Mouse (Mus musculus) liver, adult 10 weeks (tissue): Measurements from ENCODE around the gene Fam167b. TPM values are rescaled to one million over a fixed set of nuclear protein-coding genes. Genes with fewer than 3 reads are reported as not detected.

Source experiments
- polyA plus RNA-seq: library from polyadenylated mRNA; stranded (reverse); fragments of 350-450 nt; fragmentation: Illumina TruSeq; extraction: RNeasy Lipid Tissue Mini Kit (QIAGEN cat#74804); gene quantifications from one replicate; pipeline ENCODE4 v1.2.3, GENCODE M21; 2014; ENCODE audit warnings: low read depth, low replicate concordance

Fam167b gene
- polyA plus RNA-seq: 0.48 TPM

GRCm38 (mm10) chr4:129578466-129578865, at the start of gene Fam167b:
TSS of gene Fam167b (minus strand) at chr4:129578549.

GRCm38 (mm10) chr4:129623681-129624091, 45.3 kb upstream of the Fam167b start, which contains the start of gene Ccdc28b:
TSS of gene Ccdc28b (minus strand) at chr4:129623947.

GRCm38 (mm10) chr4:129618786-129619691, 40.7 kb upstream of the Fam167b start, which contains the start of gene Iqcc:
TSS of gene Iqcc (minus strand) at chr4:129619099.

GRCm38 (mm10) chr4:129614093-129614492, 35.7 kb upstream of the Fam167b start, which contains the start of gene Dcdc2b:
TSS of gene Dcdc2b (minus strand) at chr4:129614257.

GRCm38 (mm10) chr4:129600233-129601158, 22.1 kb upstream of the Fam167b start, which contains the start of the genes Eif3i and Tmem234:
TSS of gene Eif3i (minus strand) at chr4:129600648.
TSS of gene Tmem234 (plus strand) at chr4:129600668.

GRCm38 (mm10) chr4:129573430-129573829, 4.9 kb downstream of the Fam167b start, which contains the start of gene Lck:
TSS of gene Lck (minus strand) at chr4:129573641.

GRCm38 (mm10) chr4:129542592-129543141, 35.7 kb downstream of the Fam167b start, which contains the start of gene Hdac1:
TSS of gene Hdac1 (minus strand) at chr4:129542713.

Other genes with a start within 250 kb of the Fam167b start
- 109 TPM for gene Rbbp4, start 243.2 kb downstream of the Fam167b start, polyA plus RNA-seq
- gene Zbtb8os, start 242.9 kb downstream of the Fam167b start, polyA plus RNA-seq: 129 TPM
- 0.58 TPM for gene Zbtb8a, start 200.4 kb downstream of the Fam167b start, polyA plus RNA-seq
- not detected for gene Zbtb8b, start 137.7 kb downstream of the Fam167b start, polyA plus RNA-seq
- gene Bsdc1, start 117.0 kb downstream of the Fam167b start, polyA plus RNA-seq: 13.3 TPM
- gene Tssk3, start 87.5 kb downstream of the Fam167b start, polyA plus RNA-seq: not detected
- not detected for gene Fam229a, start 87.4 kb downstream of the Fam167b start, polyA plus RNA-seq
- gene Marcksl1, start 65.0 kb downstream of the Fam167b start, polyA plus RNA-seq: 10.8 TPM
- 17.1 TPM for gene Hdac1, start 35.8 kb downstream of the Fam167b start, polyA plus RNA-seq
- 0.24 TPM for gene Lck, start 4.9 kb downstream of the Fam167b start, polyA plus RNA-seq
- 19.5 TPM for gene Eif3i, start 22.1 kb upstream of the Fam167b start, polyA plus RNA-seq
- 29.8 TPM for gene Tmem234, start 22.1 kb upstream of the Fam167b start, polyA plus RNA-seq
- gene Dcdc2b, start 35.7 kb upstream of the Fam167b start, polyA plus RNA-seq: not detected
- 5.0 TPM for gene Iqcc, start 40.5 kb upstream of the Fam167b start, polyA plus RNA-seq
- 3.7 TPM for gene Ccdc28b, start 45.4 kb upstream of the Fam167b start, polyA plus RNA-seq
- gene Txlna, start 62.5 kb upstream of the Fam167b start, polyA plus RNA-seq: 5.4 TPM
- 18.3 TPM for gene Kpna6, start 94.2 kb upstream of the Fam167b start, polyA plus RNA-seq
- gene Tmem39b, start 118.3 kb upstream of the Fam167b start, polyA plus RNA-seq: 0.29 TPM
- 35.8 TPM for gene Khdrbs1, start 163.8 kb upstream of the Fam167b start, polyA plus RNA-seq
- gene Ptp4a2, start 232.7 kb upstream of the Fam167b start, polyA plus RNA-seq: 353 TPM